Mouse (Mus musculus): Measurements from ENCODE around the gene Cacybp. TPM values are rescaled to one million over a fixed set of nuclear protein-coding genes. Genes with fewer than 3 reads are reported as not detected.

The Cacybp gene
- polyA plus RNA-seq, 1 experiment from 2014 or later = 279 TPM

GRCm38 (mm10) chr1:160247473-160247872 lies 34.8 kb upstream of the Cacybp start:
- H3K4me1 ChIP-seq (replicated peaks; ENCODE audit: control insufficient read depth, insufficient read depth, low read length) = no peaks in the 10 kb centered on the region
- no peak overlapping the region for H3K9ac ChIP-seq
- no peaks in the 10 kb centered on the region for H3K36me3 ChIP-seq (replicated peaks; ENCODE audit: control insufficient read depth, insufficient read depth)
- no peak overlapping the region for H3K27ac ChIP-seq
- ATAC-seq (ENCODE audit: low FRiP score) (no peak), DNase-seq (ENCODE audit: low spot score) (no peak)
- WGBS = 87% methylated on average over 9 of the region's 9 CpGs
- no peaks in the 10 kb centered on the region for H3K27me3 ChIP-seq (ENCODE audit: control insufficient read depth, insufficient read depth, low read length)
- no peak overlapping the region for H3K4me3 ChIP-seq (replicated peaks; ENCODE audit: low read length)
- no peak overlapping the region for H3K4me2 ChIP-seq (replicated peaks)
- no peaks in the 10 kb centered on the region for H3K9me3 ChIP-seq (ENCODE audit: control insufficient read depth, low read length)

- H3K4me1 ChIP-seq (replicated peaks; ENCODE audit: control insufficient read depth, insufficient read depth, low read length) = no peaks in the 10 kb centered on the region
- no peaks in the 10 kb centered on the region for H3K36me3 ChIP-seq (replicated peaks; ENCODE audit: control insufficient read depth, insufficient read depth)
- no peak overlapping the region for H3K4me3 ChIP-seq (replicated peaks; ENCODE audit: low read length)
- H3K9me3 ChIP-seq (ENCODE audit: control insufficient read depth, low read length) = no peaks in the 10 kb centered on the region
- H3K9ac ChIP-seq = no peak overlapping the region
- DNase-seq (ENCODE audit: low spot score) = no peak
- H3K27me3 ChIP-seq (ENCODE audit: control insufficient read depth, insufficient read depth, low read length) = no peaks in the 10 kb centered on the region
- WGBS = 80% methylated on average over 4 of the region's 4 CpGs
- no peak overlapping the region for H3K4me2 ChIP-seq (replicated peaks)
- no peak overlapping the region for H3K27ac ChIP-seq
- no peak; the same call in 1 of the 2 replicates for ATAC-seq (ENCODE audit: low FRiP score)
Measured at GRCm38 (mm10) chr1:160246844-160247243, 34.2 kb upstream of the Cacybp start.

DNA sequence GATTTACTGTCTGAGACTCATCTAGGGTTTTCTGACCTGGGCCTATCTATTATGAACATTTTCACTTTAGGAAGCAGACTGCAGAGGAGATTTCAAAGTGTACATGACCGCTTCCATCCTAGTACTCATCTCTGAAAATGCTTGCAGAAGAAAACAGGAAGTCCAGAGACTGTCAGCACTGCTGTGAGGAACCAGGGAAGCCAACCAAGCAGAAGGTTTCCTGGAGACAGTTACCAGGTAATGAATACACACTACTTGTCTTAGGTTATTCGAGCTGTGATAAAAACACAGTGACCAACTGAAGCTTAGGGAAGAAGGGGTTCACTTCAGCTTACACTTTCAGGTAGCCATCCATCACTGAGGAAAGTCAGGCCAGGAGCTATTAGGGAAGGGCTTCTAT lies 33.3 kb upstream of the Cacybp start:
- 88% methylated on average over 2 of the region's 2 CpGs for WGBS

GRCm38 (mm10) chr1:160244689-160245088 lies 32.0 kb upstream of the Cacybp start:
- DNase-seq (ENCODE audit: low spot score) (no peak), ATAC-seq (ENCODE audit: low FRiP score) (no peak)
- no peaks in the 10 kb centered on the region for H3K4me1 ChIP-seq (replicated peaks; ENCODE audit: control insufficient read depth, insufficient read depth, low read length)
- H3K4me2 ChIP-seq (replicated peaks) = no peak overlapping the region
- H3K36me3 ChIP-seq (replicated peaks; ENCODE audit: control insufficient read depth, insufficient read depth) = no peaks in the 10 kb centered on the region
- no peaks in the 10 kb centered on the region for H3K9me3 ChIP-seq (ENCODE audit: control insufficient read depth, low read length)
- no peak overlapping the region for H3K4me3 ChIP-seq (replicated peaks; ENCODE audit: low read length)
- WGBS = 91% methylated on average over 5 of the region's 5 CpGs
- H3K9ac ChIP-seq = no peak overlapping the region
- no peaks in the 10 kb centered on the region for H3K27me3 ChIP-seq (ENCODE audit: control insufficient read depth, insufficient read depth, low read length)
- H3K27ac ChIP-seq = no peak overlapping the region

More for the DNA sequence above, 33.3 kb upstream of the Cacybp start:
- no peaks in the 10 kb centered on the region for H3K9me3 ChIP-seq (ENCODE audit: control insufficient read depth, low read length)
- H3K36me3 ChIP-seq (replicated peaks; ENCODE audit: control insufficient read depth, insufficient read depth) = no peaks in the 10 kb centered on the region
- no peak overlapping the region for H3K4me2 ChIP-seq (replicated peaks)
- ATAC-seq (ENCODE audit: low FRiP score) = no peak
- H3K4me3 ChIP-seq (replicated peaks; ENCODE audit: low read length) = no peak overlapping the region
- no peak overlapping the region for H3K27ac ChIP-seq
- H3K27me3 ChIP-seq (ENCODE audit: control insufficient read depth, insufficient read depth, low read length) = no peaks in the 10 kb centered on the region
- no peak overlapping the region for H3K9ac ChIP-seq
- H3K4me1 ChIP-seq (replicated peaks; ENCODE audit: control insufficient read depth, insufficient read depth, low read length) = no peaks in the 10 kb centered on the region
- no peak for DNase-seq (ENCODE audit: low spot score)

GRCm38 (mm10) chr1:160240091-160240490 lies 27.4 kb upstream of the Cacybp start:
- Histone ChIP-seq H3K27me3 (ENCODE audit: control insufficient read depth, insufficient read depth, low read length) (no peaks in the 10 kb centered on the region), H3K27ac (no peak overlapping the region), H3K9ac (no peak overlapping the region), H3K4me2 (replicated peaks) (no peak overlapping the region), H3K4me3 (replicated peaks; ENCODE audit: low read length) (no peak overlapping the region), H3K4me1 (replicated peaks; ENCODE audit: control insufficient read depth, insufficient read depth, low read length) (no peaks in the 10 kb centered on the region), H3K36me3 (replicated peaks; ENCODE audit: control insufficient read depth, insufficient read depth) (0 out of 2 replicates have a peak, but pooled peaks cover 4% of the 10 kb centered on the region), H3K9me3 (ENCODE audit: control insufficient read depth, low read length) (no peaks in the 10 kb centered on the region)
- ATAC-seq (ENCODE audit: low FRiP score) = no peak
- DNase-seq (ENCODE audit: low spot score) = no peak
- 96% methylated on average over 2 of the region's 2 CpGs for WGBS

DNA sequence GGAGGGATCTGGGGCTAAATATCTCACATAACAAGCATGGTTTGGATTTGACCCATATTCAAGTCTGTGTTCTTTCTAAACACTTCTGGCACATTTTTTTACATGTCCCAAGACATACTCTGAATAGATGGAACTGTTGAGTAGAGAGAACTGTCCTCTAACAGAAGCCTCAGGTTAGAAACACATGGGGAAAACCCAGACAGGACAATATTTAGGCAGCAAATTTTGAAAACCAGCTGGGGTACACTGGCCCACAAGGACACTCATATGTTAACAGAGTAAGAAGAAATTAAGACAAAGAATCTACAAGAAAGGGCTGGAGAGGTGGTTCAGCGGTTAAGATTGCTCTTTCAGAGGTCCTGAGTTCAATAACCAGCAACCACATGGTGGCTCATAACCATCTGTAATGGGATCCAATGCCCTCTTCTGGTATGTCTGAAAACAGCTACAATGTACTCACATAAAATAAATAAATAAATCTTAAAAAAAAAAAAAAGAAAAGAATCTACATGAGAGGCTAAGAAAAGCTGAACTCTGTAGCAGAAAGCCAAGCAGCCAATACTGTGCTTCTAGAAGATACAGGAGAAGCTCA lies 26.3 kb upstream of the Cacybp start:
- H3K27me3 ChIP-seq (ENCODE audit: control insufficient read depth, insufficient read depth, low read length) = no peaks in the 10 kb centered on the region
- H3K4me3 ChIP-seq (replicated peaks; ENCODE audit: low read length) = no peak overlapping the region
- H3K27ac ChIP-seq = no peak overlapping the region
- no peak overlapping the region for H3K9ac ChIP-seq
- ATAC-seq (ENCODE audit: low FRiP score) (no peak), DNase-seq (ENCODE audit: low spot score) (no peak)
- H3K36me3 ChIP-seq (replicated peaks; ENCODE audit: control insufficient read depth, insufficient read depth) = 0 out of 2 replicates have a peak, but pooled peaks cover 4% of the 10 kb centered on the region
- H3K4me1 ChIP-seq (replicated peaks; ENCODE audit: control insufficient read depth, insufficient read depth, low read length) = no peaks in the 10 kb centered on the region
- no peak overlapping the region for H3K4me2 ChIP-seq (replicated peaks)
- no peaks in the 10 kb centered on the region for H3K9me3 ChIP-seq (ENCODE audit: control insufficient read depth, low read length)
- 81% methylated on average over 1 of the region's 1 CpGs for WGBS

DNA sequence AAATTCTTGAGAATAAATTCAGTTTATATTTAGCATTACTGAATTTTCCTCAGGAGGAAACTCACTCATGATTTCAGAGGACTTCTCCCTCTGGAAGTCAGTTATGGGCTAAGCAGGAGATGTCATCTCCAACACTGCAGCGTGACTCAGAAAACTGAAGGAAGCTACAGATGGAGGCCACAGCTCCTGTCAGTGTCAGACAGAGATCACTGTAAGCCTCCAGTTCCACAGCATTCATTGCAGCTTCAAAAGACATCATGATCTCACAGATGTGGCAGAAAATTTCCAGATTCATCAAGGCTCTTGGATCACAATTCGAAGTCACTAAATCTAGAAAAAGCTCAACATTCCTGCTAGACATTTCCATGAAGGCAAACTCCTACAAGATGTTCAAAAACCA lies 25.3 kb upstream of the Cacybp start:
- no peak for ATAC-seq (ENCODE audit: low FRiP score)
- 0 out of 2 replicates have a peak, but pooled peaks cover 4% of the 10 kb centered on the region for H3K36me3 ChIP-seq (replicated peaks; ENCODE audit: control insufficient read depth, insufficient read depth)
- 97% methylated on average over 2 of the region's 2 CpGs for WGBS
- DNase-seq (ENCODE audit: low spot score) = no peak
- H3K9ac ChIP-seq = no peak overlapping the region
- H3K4me2 ChIP-seq (replicated peaks) = no peak overlapping the region
- H3K27ac ChIP-seq = no peak overlapping the region
- H3K4me3 ChIP-seq (replicated peaks; ENCODE audit: low read length) = no peak overlapping the region
- no peaks in the 10 kb centered on the region for H3K27me3 ChIP-seq (ENCODE audit: control insufficient read depth, insufficient read depth, low read length)
- no peaks in the 10 kb centered on the region for H3K9me3 ChIP-seq (ENCODE audit: control insufficient read depth, low read length)
- H3K4me1 ChIP-seq (replicated peaks; ENCODE audit: control insufficient read depth, insufficient read depth, low read length) = no peaks in the 10 kb centered on the region

GRCm38 (mm10) chr1:160233921-160234320 lies 21.2 kb upstream of the Cacybp start:
- DNase-seq (ENCODE audit: low spot score) = no peak
- Histone ChIP-seq H3K9ac (no peak overlapping the region), H3K27me3 (ENCODE audit: control insufficient read depth, insufficient read depth, low read length) (no peaks in the 10 kb centered on the region), H3K27ac (no peak overlapping the region), H3K4me2 (replicated peaks) (no peak overlapping the region), H3K36me3 (replicated peaks; ENCODE audit: control insufficient read depth, insufficient read depth) (0 out of 2 replicates have a peak, but pooled peaks cover 4% of the 10 kb centered on the region), H3K4me3 (replicated peaks; ENCODE audit: low read length) (no peak overlapping the region), H3K4me1 (replicated peaks; ENCODE audit: control insufficient read depth, insufficient read depth, low read length) (no peaks in the 10 kb centered on the region), H3K9me3 (ENCODE audit: control insufficient read depth, low read length) (no peaks in the 10 kb centered on the region)
- no peak for ATAC-seq (ENCODE audit: low FRiP score)

- no peak overlapping the region for H3K4me3 ChIP-seq (replicated peaks; ENCODE audit: low read length)
- H3K36me3 ChIP-seq (replicated peaks; ENCODE audit: control insufficient read depth, insufficient read depth) = 0 out of 2 replicates have a peak, but pooled peaks cover 4% of the 10 kb centered on the region
- WGBS = 70% methylated on average over 3 of the region's 3 CpGs
- H3K4me2 ChIP-seq (replicated peaks) = no peak overlapping the region
- no peaks in the 10 kb centered on the region for H3K27me3 ChIP-seq (ENCODE audit: control insufficient read depth, insufficient read depth, low read length)
- no peaks in the 10 kb centered on the region for H3K4me1 ChIP-seq (replicated peaks; ENCODE audit: control insufficient read depth, insufficient read depth, low read length)
- no peak for ATAC-seq (ENCODE audit: low FRiP score)
- no peak overlapping the region for H3K9ac ChIP-seq
- DNase-seq (ENCODE audit: low spot score) = no peak
- no peaks in the 10 kb centered on the region for H3K9me3 ChIP-seq (ENCODE audit: control insufficient read depth, low read length)
- H3K27ac ChIP-seq = no peak overlapping the region
Measured at GRCm38 (mm10) chr1:160232113-160232512, 19.4 kb upstream of the Cacybp start.

DNA sequence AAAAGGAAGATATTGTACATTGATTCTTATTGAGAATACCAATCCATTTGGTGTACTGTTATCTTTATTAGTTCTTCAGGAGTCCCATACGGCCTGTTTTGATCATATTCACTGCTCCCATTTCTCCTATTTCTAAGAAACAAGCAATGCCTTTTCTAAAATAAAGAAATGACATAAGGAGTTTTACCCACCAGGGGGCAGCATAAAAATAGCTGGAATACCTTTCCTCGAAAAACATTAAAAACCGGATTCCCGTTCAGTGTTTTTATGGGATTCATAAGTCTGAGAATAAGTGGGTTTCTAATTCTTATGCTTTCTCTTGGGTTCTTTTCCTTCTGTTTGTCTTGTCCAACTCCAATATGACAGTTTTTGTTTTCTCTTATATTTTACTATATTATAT lies 18.3 kb upstream of the Cacybp start:
- ATAC-seq (ENCODE audit: low FRiP score) (no peak), DNase-seq (ENCODE audit: low spot score) (peak; percentile 88)
- no peak overlapping the region for H3K27ac ChIP-seq
- no peaks in the 10 kb centered on the region for H3K9me3 ChIP-seq (ENCODE audit: control insufficient read depth, low read length)
- WGBS = 61% methylated on average over 4 of the region's 4 CpGs
- no peak overlapping the region for H3K9ac ChIP-seq
- H3K36me3 ChIP-seq (replicated peaks; ENCODE audit: control insufficient read depth, insufficient read depth) = no peaks in the 10 kb centered on the region; the same call in 1 of the 2 replicates
- H3K4me3 ChIP-seq (replicated peaks; ENCODE audit: low read length) = no peak overlapping the region
- no peaks in the 10 kb centered on the region for H3K27me3 ChIP-seq (ENCODE audit: control insufficient read depth, insufficient read depth, low read length)
- no peaks in the 10 kb centered on the region for H3K4me1 ChIP-seq (replicated peaks; ENCODE audit: control insufficient read depth, insufficient read depth, low read length)
- no peak overlapping the region for H3K4me2 ChIP-seq (replicated peaks)
